Mouse (Mus musculus) midbrain, embryonic 14.5 days (tissue): Measurements from ENCODE around the gene Sf1. TPM values are rescaled to one million over a fixed set of nuclear protein-coding genes. Genes with fewer than 3 reads are reported as not detected.

Experiments
- ATAC-seq: fragments of 200-750 bp; cut with Nextera tagmentation; 2 replicates; pipeline ENCODE4 v1.8.0; 2017; ENCODE audit warnings: moderate number of reproducible peaks, moderate library complexity; ENCODE audit not compliant: low FRiP score, low TSS enrichment
- DNase-seq: peaks from one replicate; pipeline ENCODE4 v3.0.0-alpha.2; 2015
- H3K27ac ChIP-seq: fragments of 300-500 bp; sonication (generic); replicated peaks from 2 replicates; pipeline ENCODE4 v1.5.1; 2014; ENCODE audit warnings: mild to moderate bottlenecking, low read depth, low read length, moderate library complexity
- H3K27me3 ChIP-seq: fragments of 300-500 bp; sonication (generic); 2 replicates; pipeline ENCODE4 v1.6.1; 2014; ENCODE audit warnings: low read length, control low read depth, mixed read lengths; ENCODE audit not compliant: control insufficient read depth, insufficient read depth
- H3K36me3 ChIP-seq: fragments of 300-500 bp; sonication (generic); 2 replicates; pipeline ENCODE4 v1.6.1; 2014; ENCODE audit warnings: low read length, control low read depth; ENCODE audit not compliant: control insufficient read depth, insufficient read depth
- H3K4me1 ChIP-seq: fragments of 300-500 bp; sonication (generic); 2 replicates; pipeline ENCODE4 v1.6.1; 2014; ENCODE audit warnings: mild to moderate bottlenecking, antibody characterized with exemption, low read length, control low read depth; ENCODE audit not compliant: control insufficient read depth, insufficient read depth
- H3K4me2 ChIP-seq: fragments of 300-500 bp; sonication (generic); 2 replicates; pipeline ENCODE4 v1.6.1; 2014; ENCODE audit warnings: mild to moderate bottlenecking, low read length, moderate library complexity
- H3K4me3 ChIP-seq: fragments of 300-500 bp; sonication (generic); replicated peaks from 2 replicates; pipeline ENCODE4 v1.5.1; 2014; ENCODE audit warnings: low read depth, low read length
- H3K9ac ChIP-seq: fragments of 300-500 bp; sonication (generic); replicated peaks from 2 replicates; pipeline ENCODE4 v1.6.1; 2014; ENCODE audit warnings: mild to moderate bottlenecking, low read length, moderate library complexity
- H3K9me3 ChIP-seq: fragments of 300-500 bp; sonication (generic); 2 replicates; pipeline ENCODE4 v1.6.1; 2016; ENCODE audit warnings: low read length, control low read depth, mixed read lengths; ENCODE audit not compliant: control insufficient read depth
- WGBS: fragments of 180-500 bp; shearing (Covaris S2); extraction: QIAGEN DNeasy Blood & Tissue Kit; methylation state at CpG from one replicate; pipeline ENCODE4 v1.1.7; 2014; 5-methylcytosine and 5-hydroxymethylcytosine counted together
- polyA plus RNA-seq: library from polyadenylated mRNA; unstranded; fragments of >200 nt; fragmentation: Nextera tagmentation; extraction: Ambion mirVana; gene quantifications from 2 replicates; pipeline ENCODE4 v1.2.1, GENCODE M21; 2014

Gene Sf1
- polyA plus RNA-seq, 1 experiment from 2014 or later: 125 TPM

DNA sequence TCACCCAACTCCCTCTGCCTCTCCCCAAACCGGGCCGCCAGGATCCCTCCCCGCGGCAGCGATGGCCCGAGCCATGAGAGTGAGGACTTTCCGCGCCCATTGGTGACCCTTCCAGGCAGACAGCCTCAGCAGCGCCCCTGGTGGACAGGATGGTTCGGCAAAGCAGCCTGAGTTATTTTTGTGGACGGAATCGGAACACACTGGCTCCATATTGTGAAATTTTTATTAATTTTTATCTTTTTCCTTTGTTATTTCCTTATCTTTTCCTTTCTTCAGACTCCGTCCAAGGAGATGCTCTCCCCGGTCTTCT lies 12.7 kb downstream of the Sf1 start:
- no peaks in the 10 kb centered on the region for H3K4me1 ChIP-seq
- no peak overlapping the region for H3K4me3 ChIP-seq
- peaks cover 82% of the 10 kb centered on the region for H3K36me3 ChIP-seq
- H3K9ac ChIP-seq: no peak overlapping the region
- ATAC-seq (no peak), DNase-seq (peak; percentile 70)
- no peak overlapping the region for H3K27ac ChIP-seq
- no peaks in the 10 kb centered on the region for H3K9me3 ChIP-seq
- no peak overlapping the region for H3K4me2 ChIP-seq
- no peaks in the 10 kb centered on the region for H3K27me3 ChIP-seq
- WGBS: 70% methylated on average over 14 of the region's 14 CpGs

DNA sequence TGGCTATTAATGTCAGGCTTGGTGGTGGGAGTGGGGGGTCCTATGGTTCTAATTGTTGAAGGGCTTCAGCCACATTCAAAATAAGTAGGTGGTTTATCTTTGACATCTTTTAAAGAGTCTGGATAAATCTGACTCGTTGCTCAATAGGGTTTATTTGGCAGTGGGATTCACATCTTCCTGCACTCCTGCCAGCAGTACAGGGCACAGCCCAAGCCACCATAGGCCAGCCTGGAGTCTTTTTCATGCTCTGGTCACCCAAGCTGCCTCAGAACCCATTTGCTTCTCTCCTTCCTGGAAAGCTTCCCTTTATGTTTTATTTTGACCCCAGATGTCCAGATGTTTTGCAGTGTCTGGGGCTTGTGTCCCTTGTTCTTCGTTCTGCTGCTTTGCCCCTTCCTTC lies 13.2 kb downstream of the Sf1 start:
- no peaks in the 10 kb centered on the region for H3K9me3 ChIP-seq
- no peak overlapping the region for H3K4me3 ChIP-seq
- no peak overlapping the region for H3K27ac ChIP-seq
- H3K4me2 ChIP-seq: no peak overlapping the region
- no peaks in the 10 kb centered on the region for H3K4me1 ChIP-seq
- DNase-seq (no peak), ATAC-seq (no peak)
- peaks cover 78% of the 10 kb centered on the region for H3K36me3 ChIP-seq
- WGBS: 82% methylated on average over 2 of the region's 2 CpGs
- H3K9ac ChIP-seq: no peak overlapping the region
- no peaks in the 10 kb centered on the region for H3K27me3 ChIP-seq

DNA sequence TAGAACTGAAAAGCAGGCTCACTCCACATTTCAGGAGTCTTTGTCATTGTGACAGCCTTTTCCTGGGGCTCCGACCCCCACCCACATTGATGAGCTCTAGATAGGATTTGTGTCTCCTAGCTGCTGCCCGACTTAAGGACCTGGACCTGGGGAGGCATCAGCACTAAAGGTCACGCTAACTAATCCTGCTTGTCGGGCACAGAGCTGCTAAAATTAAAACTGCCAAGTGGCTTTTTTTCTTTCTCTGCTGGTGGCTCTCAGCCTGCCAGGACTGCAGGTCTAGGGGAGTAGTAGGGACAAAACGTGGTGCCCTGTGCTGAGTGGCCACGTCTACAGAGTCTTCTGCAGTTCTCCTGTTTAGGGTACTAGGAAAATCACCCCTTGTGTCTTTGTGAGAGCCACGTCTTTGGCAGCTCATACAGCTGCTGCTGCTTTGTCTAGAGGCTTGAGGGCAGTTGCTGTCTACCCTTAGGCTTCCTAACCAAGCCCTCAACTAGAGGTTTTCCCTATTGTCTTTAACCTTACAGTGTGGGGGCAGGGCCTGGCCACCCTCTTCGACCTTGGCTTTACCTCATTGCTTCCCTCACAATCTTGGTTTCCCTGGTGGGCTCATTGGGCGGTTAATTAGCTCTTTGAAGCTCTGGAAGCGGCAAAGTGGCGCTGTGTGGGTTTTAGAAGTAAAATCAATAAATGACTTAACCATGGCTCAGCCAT lies 14.0 kb downstream of the Sf1 start:
- 61% methylated on average over 11 of the region's 11 CpGs for WGBS
- no peaks in the 10 kb centered on the region for H3K27me3 ChIP-seq
- H3K9ac ChIP-seq: no peak overlapping the region
- DNase-seq (no peak), ATAC-seq (no peak)
- H3K27ac ChIP-seq: peak overlapping the region; percentile 10; the same call in 1 of the 2 replicates
- H3K4me1 ChIP-seq: no peaks in the 10 kb centered on the region
- no peaks in the 10 kb centered on the region for H3K9me3 ChIP-seq
- H3K4me3 ChIP-seq: no peak overlapping the region
- no peak overlapping the region for H3K4me2 ChIP-seq
- peaks cover 69% of the 10 kb centered on the region for H3K36me3 ChIP-seq

DNA sequence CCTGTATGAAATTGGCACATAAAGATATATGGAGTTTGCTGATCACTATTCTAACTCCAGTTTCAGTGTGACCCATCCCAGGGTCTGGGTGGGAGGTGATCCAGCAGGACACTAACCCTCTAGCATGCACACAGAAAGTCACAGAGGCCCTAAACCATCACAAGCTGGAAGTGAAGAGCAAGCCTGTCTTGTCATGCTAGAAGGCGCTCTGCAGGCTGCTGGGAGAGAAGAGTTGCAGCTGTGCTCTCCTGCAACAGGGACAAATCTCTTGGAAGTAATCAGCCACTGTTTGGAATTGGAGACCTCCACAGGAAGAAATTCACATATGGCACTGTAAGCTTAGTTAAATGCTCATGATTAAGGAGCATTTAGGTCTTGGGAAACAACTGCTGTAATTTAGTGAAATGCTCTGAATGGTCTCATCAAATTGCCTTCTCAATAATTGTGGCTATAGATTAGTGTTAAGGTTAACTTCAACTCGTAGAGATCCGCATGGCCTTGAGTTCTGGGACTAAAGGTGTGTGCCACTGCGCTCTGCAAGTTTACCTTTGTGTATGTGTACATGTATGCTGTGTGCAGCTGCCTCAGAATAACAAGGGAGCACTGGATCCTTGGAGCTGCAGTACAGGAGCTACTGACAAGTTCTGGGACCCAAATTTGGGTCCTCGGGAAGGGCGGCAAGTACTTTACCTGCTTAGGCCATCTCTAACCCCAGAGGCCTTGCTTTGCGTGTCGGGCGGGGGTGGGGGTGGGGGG lies 17.1 kb downstream of the Sf1 start:
- Histone ChIP-seq H3K9me3 (no peaks in the 10 kb centered on the region), H3K36me3 (peaks cover 38% of the 10 kb centered on the region), H3K4me1 (0 out of 2 replicates have a peak, but pooled peaks cover 3% of the 10 kb centered on the region), H3K4me3 (no peak overlapping the region), H3K9ac (no peak overlapping the region), H3K4me2 (no peak overlapping the region), H3K27me3 (no peaks in the 10 kb centered on the region), H3K27ac (no peak overlapping the region)
- ATAC-seq: no peak
- 92% methylated on average over 9 of the region's 9 CpGs for WGBS
- no peak for DNase-seq

DNA sequence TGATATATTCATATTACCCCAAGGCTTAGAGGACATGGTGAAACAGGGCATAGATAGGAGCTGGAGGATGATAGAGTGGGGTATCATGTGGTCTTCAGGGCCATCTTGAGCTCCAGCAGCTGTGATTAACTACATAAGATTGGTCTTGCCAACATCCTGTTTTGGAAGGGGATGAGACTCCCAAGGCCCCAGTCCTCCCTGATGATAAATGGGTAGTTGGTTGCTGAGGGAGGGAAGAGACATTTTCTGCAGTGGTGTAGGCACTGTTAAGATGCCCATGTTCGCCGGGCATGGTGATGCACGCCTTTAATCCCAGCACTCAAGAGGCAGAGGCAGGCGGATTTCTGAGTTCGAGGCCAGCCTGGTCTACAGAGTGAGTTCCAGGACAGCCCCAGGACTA lies 17.7 kb downstream of the Sf1 start:
- Histone ChIP-seq H3K4me1 (0 out of 2 replicates have a peak, but pooled peaks cover 3% of the 10 kb centered on the region), H3K27ac (no peak overlapping the region), H3K36me3 (peaks cover 32% of the 10 kb centered on the region), H3K27me3 (no peaks in the 10 kb centered on the region), H3K9ac (no peak overlapping the region), H3K9me3 (no peaks in the 10 kb centered on the region), H3K4me2 (no peak overlapping the region), H3K4me3 (no peak overlapping the region)
- no peak for ATAC-seq
- over 99% methylated on average over 5 of the region's 5 CpGs for WGBS
- no peak for DNase-seq

DNA sequence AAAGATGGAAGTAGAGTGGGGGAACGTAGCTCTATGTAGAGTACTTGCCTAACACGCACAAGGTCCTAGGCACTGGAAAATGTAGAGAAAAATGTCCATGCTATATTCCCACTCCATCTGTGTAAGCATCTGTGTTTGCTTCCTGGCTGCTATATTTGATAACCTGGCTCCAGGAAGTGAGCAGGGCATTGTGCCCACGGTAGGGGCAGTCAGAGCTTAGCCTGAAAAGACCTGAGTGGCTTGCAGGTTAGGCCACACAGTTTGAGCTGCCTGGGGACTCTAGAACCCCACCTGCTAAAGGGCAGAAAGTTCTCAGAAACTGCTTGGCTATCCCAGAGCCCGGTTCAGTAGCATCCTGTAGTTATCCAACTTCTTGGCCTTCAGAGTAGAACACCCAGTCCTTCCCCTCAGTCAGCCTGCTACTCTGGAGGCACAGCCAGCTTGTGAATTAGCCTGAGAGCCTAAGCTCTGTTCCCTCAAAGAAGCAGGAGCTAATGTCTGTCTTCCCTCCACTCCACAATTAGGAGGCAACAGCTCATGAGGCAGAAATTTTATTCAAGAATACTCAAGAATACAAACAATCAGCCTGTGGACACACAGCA lies 18.9 kb downstream of the Sf1 start:
- peaks cover 20% of the 10 kb centered on the region for H3K36me3 ChIP-seq
- WGBS: 86% methylated on average over 4 of the region's 4 CpGs
- DNase-seq (no peak), ATAC-seq (no peak)
- H3K4me1 ChIP-seq: 0 out of 2 replicates have a peak, but pooled peaks cover 3% of the 10 kb centered on the region
- no peak overlapping the region for H3K4me3 ChIP-seq
- no peaks in the 10 kb centered on the region for H3K27me3 ChIP-seq
- H3K27ac ChIP-seq: no peak overlapping the region
- H3K9me3 ChIP-seq: no peaks in the 10 kb centered on the region
- no peak overlapping the region for H3K4me2 ChIP-seq
- no peak overlapping the region for H3K9ac ChIP-seq

DNA sequence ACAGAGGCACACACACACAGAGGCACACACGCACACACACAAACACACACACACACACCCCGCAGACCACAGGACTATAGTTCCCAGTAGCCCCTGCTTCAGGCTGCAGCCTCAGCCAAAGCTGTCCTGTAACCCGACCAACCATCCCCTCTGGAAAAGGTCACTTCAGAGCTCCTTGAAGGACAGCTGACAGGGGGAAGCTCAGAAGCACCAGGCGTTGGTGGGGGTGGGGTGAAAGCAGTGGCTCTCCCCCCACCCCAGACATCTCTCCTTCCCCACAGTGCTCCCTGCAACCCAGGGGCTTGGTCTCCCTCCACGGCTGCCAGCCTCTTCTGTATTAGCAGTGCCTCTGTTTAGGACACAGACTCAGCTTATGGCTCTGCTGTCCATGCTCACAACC lies 20.0 kb downstream of the Sf1 start:
- ATAC-seq (no peak), DNase-seq (no peak)
- Histone ChIP-seq H3K27ac (no peak overlapping the region), H3K4me3 (no peak overlapping the region), H3K4me1 (0 out of 2 replicates have a peak, but pooled peaks cover 3% of the 10 kb centered on the region), H3K27me3 (no peaks in the 10 kb centered on the region), H3K4me2 (no peak overlapping the region), H3K9me3 (no peaks in the 10 kb centered on the region), H3K36me3 (peaks cover 10% of the 10 kb centered on the region), H3K9ac (no peak overlapping the region)
- 43% methylated on average over 5 of the region's 5 CpGs for WGBS

DNA sequence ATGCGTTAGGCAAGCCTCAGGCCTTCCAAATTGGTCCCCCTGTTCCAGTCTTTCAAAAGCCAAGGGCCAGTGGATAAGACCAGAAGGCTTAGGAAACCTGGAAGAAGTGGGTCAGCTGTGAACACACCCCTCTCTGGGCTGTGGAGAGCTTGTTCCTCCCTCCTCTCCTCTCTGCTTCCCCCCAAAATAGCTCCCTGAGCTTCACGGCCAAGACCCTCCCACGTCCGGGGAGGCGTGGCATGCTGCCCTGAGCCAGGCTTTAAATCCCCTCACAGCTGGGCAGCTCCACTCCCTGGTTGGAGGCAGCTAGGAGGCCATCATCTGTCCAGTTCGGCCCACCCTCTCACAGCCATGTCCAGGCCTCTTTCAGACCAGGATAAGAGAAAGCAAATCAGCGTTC lies 20.6 kb downstream of the Sf1 start, which contains the start of gene Pygm:
Pygm (plus strand) TSS at position 272 of the 400 bp plus-strand sequence.
- no peak for ATAC-seq
- H3K4me1 ChIP-seq: 0 out of 2 replicates have a peak, but pooled peaks cover 3% of the 10 kb centered on the region
- H3K27ac ChIP-seq: no peak within 1 kb of the TSS
- no peak within 1 kb of the TSS for H3K4me2 ChIP-seq
- WGBS: 7% methylated on average over 7 of the region's 7 CpGs
- no peak within 1 kb of the TSS for H3K4me3 ChIP-seq
- no peak for DNase-seq
- no peaks in the 10 kb centered on the region for H3K27me3 ChIP-seq
- 0 out of 2 replicates have a peak within 1 kb of the TSS, but pooled peaks have one; percentile 9 for H3K9ac ChIP-seq
- H3K9me3 ChIP-seq: no peaks in the 10 kb centered on the region
- peaks cover 4% of the 10 kb centered on the region; the same call in 1 of the 2 replicates for H3K36me3 ChIP-seq
